Mouse (Mus musculus): ENCODE measurements at regions not wholly inside any gene's neighbourhood (a gene's known extent, or its start where the extent isn't known, plus 50 kb on each side); places are given as distances from the start of the nearest gene placed in this dataset.

DNA sequence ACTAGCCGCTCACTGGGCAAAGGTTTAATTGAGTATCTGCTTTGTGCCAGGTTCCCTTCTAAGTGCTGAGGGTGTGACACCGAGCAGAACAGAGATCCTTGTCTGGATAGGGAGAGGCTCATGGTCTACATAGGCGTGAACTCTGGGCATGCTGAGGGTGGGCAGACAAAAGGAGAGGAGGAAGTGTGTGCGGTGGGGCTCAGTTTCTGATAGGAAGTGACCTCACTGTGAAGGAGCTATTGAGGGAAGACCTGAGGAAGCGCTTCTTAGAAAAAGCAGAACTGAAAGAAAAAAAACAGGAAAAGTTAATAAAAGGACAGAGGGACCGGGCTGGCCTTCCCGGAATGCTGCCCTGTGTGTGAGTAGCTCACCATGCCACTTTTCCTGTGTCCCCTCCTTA is 162.8 kb downstream of the Hibadh start:
- no peak for DNase-seq (ENCODE audit: extremely low spot score in 1 of 2, low spot score in 1 of 2)

DNA sequence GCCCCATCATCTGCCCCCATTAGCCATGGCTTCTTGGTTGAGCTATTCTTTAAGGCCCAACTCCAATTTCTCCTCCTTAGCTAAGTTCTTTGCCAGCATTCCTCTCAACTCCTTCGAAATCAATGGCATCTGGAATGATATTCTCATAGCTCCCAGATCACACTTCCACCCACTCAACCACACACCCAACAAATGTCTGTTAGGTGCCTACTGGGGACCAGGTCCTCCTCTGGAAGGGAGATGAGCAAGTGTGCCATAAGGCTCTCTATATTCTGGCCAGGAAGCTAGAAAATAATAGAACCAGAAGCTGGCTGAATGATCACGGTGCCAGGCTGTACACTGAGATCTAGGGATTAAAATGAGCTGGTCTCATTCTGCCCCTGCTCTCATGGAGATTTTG is 161.6 kb downstream of the Hibadh start:
- no peak for DNase-seq (ENCODE audit: extremely low spot score in 1 of 2, low spot score in 1 of 2)

- DNase-seq (ENCODE audit: extremely low spot score in 1 of 2, low spot score in 1 of 2) = no peak
Measured at GRCm38 (mm10) chr6:52479200-52479599, 161.0 kb downstream of the Hibadh start.

DNA sequence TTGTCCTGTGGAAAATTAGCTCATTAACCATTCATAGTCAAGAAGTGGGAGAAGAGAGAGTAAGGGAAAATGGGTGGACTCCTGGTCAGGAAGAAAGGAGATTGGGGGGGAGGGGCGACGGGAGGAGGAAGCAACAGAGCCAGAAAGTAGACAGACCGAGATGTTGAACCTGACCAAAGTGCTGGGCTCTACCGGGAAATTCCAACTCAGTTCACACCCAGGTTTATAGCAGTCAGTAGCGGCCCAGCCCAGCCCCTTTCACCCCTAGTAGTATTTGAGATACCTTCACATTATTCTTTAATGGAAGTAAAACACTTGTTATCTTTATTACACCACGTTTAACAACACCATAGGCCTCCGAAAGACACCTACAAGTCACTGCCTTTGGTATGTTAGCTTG is 158.2 kb downstream of the Hibadh start:
- no peak for DNase-seq (ENCODE audit: extremely low spot score in 1 of 2, low spot score in 1 of 2)

- no peak for DNase-seq (ENCODE audit: extremely low spot score in 1 of 2, low spot score in 1 of 2)
Measured at GRCm38 (mm10) chr6:52486146-52486545, 154.0 kb downstream of the Hibadh start.

DNA sequence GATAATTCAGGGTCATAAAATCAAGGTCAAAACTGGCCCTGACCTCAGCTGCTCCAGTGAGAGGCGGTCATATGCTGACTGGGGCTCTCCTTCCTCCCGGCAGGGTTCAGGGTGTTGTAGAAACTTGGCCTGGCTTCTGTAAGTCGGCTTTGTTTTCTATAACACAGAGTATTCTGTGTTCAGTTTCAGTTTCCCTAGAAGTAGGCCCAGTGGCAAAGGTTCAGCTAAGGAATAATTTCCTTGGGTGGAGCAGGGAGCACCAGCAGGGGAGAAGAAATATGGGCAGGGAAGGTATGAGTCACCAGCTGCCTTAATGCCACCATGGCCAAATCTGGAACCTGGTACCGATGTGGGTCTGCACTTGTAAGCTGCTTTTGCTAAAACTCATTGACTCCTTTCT is 153.5 kb downstream of the Hibadh start:
- no peak for DNase-seq (ENCODE audit: extremely low spot score in 1 of 2, low spot score in 1 of 2)

DNA sequence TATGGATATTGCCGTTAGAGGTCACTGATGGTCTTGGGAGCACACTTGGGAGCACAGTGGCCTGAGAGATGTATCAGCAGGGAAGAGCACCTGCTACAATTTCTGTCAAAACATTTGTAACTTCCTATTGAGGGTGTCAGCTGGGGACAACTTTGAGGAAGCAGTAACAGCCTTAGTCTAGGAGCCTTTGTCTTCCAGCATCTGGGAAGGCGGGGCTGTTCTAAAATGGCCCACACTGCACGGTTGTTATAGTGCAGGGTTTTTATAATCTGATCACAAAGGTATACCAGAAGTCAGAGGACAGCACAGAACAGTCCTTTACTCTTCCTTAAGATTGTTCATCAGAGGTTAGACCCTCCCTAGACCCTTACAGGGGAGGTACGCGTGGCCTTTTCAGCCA is 152.3 kb downstream of the Hibadh start:
- DNase-seq (ENCODE audit: extremely low spot score in 1 of 2, low spot score in 1 of 2) = no peak

GRCm38 (mm10) chr6:52490264-52490775 is 149.9 kb downstream of the Hibadh start:
- DNase-seq (ENCODE audit: extremely low spot score in 1 of 2, low spot score in 1 of 2) = no peak

GRCm38 (mm10) chr6:52495301-52495700 is 144.9 kb downstream of the Hibadh start:
- no peak for DNase-seq (ENCODE audit: extremely low spot score in 1 of 2, low spot score in 1 of 2)

DNA sequence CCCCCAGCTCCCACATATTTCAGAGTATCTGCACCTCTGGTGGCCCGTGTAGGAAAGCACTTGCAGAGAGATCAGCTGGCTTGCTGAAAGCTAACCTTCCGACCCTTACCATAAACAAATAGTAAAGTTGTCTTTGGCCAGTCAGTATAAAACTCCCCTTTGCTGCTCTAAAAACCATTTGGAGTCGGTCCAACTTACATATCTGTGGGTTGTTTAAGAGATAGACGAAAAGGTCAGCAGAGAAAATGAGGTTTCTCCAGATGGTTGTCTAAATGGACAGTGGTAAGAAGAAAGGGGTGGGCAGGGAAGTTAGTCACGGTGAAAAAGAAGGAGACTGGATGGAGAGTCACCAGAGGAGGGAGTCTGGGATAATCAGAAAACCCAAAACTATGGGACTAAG is 144.3 kb downstream of the Hibadh start:
- DNase-seq (ENCODE audit: extremely low spot score in 1 of 2, low spot score in 1 of 2) = no peak
